Mouse (Mus musculus): ENCODE results near the gene Trim66. TPM values are rescaled to one million over a fixed set of nuclear protein-coding genes. Genes with fewer than 3 reads are reported as not detected.
A peak's percentile ranks its signal among the peaks of the same experiment; 100 is the strongest.

Trim66 gene
- 0.70 and 0.90 TPM in 2 replicates for total RNA-seq (2021)
- long read RNA-seq, experiment 1, partial matches to known transcripts: 0 of 1 reads
- long read RNA-seq, experiment 1, other reads (novel, unspliced or antisense): 1 of 1 reads
- long read RNA-seq, experiment 2: 0 reads

- no peak for DNase-seq
Measured at GRCm38 (mm10) chr7:109508034-109508433, at the start of gene Trim66. TSS of gene Trim66 (minus strand) at chr7:109508134.

DNA sequence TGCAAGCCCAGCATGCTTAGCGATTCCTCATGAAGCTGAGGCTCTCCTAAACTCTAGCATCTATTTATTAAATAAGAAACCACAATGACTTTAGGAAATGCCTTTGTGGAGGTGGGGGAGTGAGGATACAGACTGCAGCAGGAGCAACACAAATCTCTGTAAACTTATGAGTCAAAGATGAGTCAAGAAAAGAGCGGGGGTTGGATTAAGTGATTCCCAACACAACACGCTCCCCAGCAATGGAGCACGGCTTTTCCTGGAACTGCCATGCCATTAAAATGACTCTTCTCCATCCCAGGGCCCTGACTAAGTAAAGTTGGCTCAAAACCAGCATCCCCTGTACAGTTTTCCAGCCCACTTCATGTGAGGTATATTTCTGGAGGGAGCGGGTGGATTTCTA, 38.8 kb upstream of the Trim66 start:
- DNase-seq: no peak

DNA sequence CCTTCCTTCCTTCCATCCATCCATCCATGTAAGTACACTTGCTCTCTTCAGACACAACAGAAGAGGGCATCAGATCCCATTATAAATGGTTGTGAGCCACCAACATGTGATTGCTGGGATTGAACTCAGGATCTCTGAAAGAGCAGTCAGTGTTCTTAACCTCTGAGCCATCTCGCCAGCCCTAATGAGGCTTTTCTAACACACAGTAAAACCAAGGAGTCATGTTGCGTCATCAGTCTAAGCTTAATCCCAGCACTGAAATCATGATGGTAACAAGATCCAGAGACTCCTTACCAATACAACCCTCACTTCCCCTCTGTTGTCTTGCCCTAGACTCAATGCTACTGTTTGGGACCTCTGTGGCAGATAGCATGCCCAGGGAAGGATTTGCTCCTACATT, 38.3 kb upstream of the Trim66 start:
- no peak for DNase-seq

DNA sequence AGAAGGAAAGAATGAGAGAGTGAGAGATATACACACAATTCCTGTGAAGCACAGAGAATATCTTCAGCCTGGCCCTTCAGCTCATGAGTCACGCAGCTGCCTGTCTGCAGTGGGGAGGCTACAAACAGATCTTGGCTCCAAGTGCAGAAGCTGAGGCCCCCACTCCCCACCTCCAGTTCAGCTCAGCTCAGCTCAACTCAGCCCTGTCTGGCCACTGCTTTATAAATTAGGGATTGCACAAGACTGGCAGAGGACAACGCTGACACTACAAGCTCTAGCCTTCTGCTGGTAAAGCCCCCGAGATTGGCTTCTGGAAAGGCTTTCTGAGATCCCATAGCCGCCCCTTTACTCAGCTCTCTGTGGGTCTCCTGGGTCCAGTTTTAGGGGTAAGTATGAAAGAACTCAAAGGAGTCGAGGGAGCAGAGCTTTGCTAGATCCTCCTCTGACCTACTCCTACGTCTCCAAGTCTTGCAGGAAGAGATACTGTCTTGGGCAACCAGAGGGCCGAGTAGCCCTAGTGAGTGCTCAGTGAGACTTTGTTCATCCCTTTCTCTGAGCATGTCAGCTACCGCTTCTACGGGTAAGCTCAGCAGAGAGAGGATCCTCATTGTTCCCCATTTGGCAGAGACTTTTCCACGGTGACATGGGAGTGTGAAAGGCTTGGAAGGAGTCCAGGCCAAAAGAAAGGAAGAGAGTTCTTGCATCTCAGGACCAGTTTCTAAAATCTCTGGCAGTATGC, 37.5 kb upstream of the Trim66 start:
- DNase-seq: peak; percentile 68

DNA sequence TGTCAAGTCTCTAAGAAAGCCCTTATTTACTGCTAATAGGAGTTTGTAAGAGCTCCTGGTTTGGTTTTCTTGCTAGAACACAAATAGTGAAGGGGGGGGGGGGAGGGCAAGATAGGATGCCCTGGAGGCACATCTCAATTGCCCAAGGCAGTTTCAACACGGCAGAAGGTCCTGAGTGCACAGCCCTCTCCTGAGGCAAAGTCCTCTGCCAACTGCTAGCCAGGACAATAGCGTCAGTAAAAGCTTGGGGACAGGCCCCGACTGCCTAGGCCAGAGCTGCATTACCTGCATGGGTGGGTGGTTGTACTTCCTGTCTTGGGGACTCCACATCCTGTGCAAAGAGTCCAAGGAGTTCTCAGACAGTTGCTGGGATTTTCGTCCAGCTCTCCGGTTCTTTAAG, 36.9 kb upstream of the Trim66 start:
- peak; percentile 54 for DNase-seq

- DNase-seq: no peak
Measured at GRCm38 (mm10) chr7:109542364-109542628, 34.4 kb upstream of the Trim66 start.

DNA sequence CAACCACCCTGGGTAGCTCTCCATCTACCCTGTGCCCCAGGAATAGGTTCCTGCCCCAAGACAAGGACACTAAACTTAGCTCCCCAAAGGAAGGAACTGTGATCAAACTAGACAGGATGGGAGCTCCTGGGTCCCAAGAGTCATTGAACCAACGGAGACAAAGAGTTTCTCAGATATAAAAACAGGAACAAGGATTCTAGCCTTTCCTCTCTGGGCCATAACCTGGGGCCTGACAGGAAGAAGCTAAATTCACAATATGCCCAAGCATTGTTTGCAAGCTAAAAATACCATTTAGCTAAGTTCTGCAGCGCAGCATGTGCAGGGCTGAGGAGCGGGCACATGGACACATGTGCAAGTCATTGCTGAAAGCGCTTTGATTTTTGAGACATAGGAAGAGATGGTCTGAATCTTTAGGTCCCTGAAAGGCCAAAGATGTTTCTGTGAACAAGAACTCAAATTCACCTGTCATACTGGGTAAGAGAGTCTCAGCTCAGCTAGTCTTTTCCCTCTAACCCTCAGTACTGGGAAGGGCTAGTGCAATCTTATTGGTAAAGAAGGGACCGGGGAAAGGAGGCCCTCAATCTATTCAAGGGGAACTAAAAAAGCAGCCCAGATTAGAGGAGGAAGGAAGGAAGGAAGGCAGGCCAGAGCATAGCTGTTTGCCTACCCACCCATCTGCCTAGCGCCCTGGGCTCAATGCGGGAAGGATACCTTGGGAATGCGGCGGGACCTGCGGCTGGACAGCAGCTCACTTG, 33.9 kb upstream of the Trim66 start:
- no peak for DNase-seq

GRCm38 (mm10) chr7:109540902-109541301, 33.0 kb upstream of the Trim66 start:
- DNase-seq: no peak

GRCm38 (mm10) chr7:109536451-109536946, 28.6 kb upstream of the Trim66 start:
- DNase-seq: peak; percentile 74

DNA sequence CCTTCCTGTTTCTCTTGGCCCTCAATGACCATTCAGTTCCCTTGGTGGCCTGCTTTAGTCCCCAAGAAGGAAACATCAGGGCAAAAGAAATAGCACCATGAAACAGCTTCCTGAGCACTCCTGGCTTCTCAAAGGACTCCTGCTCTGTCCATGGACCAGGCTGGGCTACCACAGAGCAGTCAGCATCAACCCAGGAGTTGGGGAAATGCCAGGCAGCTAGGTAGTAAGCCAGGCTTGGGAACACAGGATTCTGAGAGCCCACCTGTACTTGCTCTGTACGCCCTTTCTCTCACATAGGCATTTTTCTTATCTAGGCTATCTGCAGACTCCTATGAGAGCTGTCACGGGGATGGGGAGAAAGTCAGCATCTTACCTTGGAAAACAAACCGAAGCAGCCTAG, 27.0 kb upstream of the Trim66 start:
- no peak for DNase-seq

DNA sequence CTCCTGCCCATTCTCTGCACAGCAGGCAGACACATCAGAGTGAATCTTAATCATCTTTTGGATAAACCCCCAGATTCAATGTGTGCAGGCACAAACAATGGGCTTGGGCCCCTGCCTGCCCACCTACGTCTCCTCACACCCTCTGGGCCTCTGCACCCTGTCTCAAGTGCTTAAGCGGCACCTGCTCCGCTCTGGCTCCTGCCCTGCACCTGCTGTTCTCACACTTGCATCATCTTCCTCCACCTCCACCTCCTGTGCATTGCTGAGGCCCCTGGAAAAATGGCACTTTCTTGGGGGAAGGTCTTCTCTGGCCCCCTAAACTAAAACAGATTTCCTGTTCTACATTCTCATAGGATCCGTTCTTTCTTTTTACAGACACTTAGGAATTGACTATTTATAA, 26.0 kb upstream of the Trim66 start:
- DNase-seq: no peak

GRCm38 (mm10) chr7:109533129-109533528, 25.2 kb upstream of the Trim66 start:
- no peak for DNase-seq

- DNase-seq: no peak
Measured at GRCm38 (mm10) chr7:109532691-109533090, 24.8 kb upstream of the Trim66 start.

DNA sequence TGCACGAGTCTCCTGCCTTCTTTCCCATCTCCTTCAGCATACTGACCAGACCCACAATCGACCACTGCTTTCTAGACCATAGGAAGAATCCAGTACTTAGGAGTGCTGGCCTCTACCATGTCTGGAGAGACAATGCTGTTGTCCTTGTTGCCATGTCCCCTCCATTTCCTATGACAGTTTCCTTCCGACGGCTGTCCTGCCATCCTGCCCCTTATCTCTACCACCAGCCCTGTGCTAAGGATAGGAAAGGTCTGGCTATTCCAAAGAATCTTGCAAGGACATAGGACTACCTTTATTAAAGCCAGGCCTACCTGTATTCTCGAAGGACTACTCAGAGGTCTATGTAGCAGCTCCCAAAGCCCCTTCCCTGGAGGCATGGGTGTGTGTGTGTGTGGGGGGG, 23.6 kb upstream of the Trim66 start:
- DNase-seq: no peak

DNA sequence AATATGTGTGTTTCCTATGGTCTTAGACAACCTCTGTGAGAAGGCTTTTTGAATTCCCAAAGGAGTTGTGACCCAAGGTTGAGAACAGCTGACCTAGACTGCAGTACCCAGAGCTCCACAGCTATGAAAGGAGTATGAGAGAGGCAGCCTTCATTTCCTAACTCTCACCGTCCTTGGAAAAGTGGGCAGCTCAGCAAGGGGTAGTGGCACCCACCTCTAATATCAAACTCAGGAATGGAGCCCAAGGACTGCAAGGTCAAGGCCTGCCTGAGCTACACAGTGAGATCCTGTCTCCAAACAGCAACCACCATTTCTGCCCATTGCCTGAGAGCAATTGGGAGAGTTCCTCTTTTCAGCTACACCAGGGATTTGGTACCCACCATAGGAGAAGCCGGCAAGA, 21.8 kb upstream of the Trim66 start:
- DNase-seq: no peak

DNA sequence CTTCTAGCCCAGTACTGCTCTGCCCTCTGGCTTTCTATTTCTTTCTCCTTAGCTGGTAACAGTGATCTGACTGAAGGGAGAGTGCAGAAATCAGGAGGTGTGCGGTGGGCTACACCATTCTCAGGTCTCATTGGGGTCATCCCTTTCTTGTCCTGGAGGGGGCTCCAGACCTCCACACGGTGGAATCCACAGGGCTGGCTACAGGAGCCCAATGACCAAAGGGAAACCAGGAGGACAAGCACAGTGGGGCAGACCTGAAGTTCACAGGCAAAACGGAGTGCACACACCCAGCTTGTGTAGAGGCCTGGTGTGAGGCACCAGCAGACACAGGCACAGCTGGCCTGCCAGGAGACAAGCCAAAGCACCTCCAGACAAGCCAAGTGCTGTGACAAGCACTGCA, 20.4 kb upstream of the Trim66 start:
- DNase-seq: peak; percentile 80

GRCm38 (mm10) chr7:109527536-109527935, 19.6 kb upstream of the Trim66 start:
- no peak for DNase-seq

DNA sequence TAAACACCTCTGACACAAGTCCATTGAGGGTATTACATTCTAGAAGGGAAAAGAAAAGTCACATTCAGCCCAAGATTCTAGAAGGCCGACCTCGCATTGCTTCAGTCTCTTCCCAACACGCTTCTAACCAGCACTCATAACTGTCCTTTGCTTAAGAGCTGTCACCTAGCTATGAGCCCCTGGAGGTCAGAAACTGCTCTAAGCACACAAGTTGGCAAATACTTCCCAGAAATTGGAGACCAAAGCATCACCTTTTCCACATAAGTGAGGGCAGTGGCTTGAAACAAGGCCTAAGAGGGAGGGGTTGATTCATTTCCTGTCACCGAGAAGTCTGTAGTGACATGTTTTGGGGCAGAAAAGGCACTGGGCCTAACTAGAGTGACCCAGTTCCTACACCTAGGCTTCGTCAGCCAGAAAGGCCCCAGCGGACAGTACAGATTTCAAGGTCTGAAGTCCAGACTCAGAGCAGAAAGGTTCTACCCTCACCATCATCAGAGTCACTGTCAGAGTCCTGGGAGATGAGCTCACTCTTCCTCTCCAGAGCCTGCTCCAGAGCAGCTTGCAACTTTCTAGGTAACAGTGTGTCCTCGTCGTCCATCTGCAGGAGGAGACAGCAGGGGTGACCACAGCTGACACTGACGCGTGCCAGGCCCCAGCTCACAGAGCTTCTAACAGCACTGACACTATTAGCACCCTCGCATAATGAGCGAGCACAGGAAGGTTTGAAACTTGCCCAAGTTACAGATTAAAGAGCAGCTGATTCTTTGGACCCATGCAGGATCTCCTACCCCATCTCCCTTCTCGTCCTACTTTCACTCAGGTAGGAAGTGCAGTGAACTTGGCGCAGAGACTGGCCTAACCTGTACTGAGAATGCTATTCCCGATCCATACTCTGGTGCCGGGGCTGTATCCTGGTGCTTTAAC, 18.1 kb upstream of the Trim66 start:
- DNase-seq: no peak

DNA sequence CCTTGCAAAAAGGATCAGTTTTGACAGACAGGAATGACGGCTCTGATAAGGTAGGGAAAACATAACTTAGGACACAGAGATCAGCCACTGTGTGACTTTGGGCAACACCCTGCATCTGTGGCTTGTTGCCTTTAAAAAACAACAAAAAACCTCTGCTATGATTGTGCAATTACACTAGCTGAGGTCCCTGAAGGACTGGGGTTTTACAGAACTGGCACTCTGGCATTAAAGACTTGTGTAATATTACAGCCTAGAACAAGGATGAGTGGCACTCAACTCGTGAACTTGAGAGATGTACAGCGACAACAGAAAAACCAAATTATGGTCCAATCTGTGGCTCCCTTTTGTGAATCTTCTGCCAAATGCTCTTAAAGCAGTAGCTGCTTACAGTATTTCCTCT, 16.8 kb upstream of the Trim66 start:
- no peak for DNase-seq

DNA sequence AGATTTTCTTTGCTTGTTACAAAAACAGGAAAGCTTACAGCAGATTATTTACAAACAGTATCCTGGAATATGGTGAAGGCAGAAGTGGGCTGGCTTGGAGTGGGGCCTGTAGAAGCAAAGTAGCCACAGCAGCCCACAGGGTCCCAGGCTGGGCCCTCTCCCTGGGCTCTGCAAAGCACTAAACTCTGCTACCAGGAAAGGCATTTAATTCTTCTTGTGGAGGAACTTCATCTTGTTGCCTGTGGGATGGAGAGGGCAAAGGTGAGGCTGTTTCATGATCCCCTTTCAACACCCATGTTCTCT, 16.5 kb upstream of the Trim66 start:
- no peak for DNase-seq

- DNase-seq: no peak
Measured at GRCm38 (mm10) chr7:109523741-109524441, 16.0 kb upstream of the Trim66 start.

DNA sequence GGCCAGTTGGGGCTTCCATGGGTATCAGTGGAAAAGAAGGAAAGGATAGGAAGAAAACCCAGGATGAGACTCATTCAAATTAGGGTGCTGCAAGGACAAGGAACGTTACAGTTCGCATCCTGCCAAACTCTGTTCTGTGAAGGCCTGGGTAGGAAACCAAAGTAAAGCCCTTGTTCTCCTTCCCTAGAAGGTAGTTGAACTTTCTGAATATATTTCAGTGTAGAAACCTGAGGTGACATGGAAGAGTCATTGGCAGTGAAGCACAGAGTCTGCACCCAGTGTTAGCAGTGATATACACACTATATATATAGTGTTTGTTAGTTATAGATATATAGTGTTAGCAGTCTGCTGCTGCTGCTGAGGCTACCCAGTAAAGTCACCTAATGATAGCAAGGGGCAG, 15.4 kb upstream of the Trim66 start:
- no peak for DNase-seq
